Mouse (Mus musculus) spleen, postnatal 36 days (tissue): Measurements from ENCODE around the gene Fbxw8.

Experiments
- DNase-seq, 2 experiments: peaks; one replicate each; pipeline ENCODE4 v3.0.0; 2022; ENCODE audit warnings: low spot score in 2 of 2, mixed read lengths in 1 of 2

The Fbxw8 gene

DNA sequence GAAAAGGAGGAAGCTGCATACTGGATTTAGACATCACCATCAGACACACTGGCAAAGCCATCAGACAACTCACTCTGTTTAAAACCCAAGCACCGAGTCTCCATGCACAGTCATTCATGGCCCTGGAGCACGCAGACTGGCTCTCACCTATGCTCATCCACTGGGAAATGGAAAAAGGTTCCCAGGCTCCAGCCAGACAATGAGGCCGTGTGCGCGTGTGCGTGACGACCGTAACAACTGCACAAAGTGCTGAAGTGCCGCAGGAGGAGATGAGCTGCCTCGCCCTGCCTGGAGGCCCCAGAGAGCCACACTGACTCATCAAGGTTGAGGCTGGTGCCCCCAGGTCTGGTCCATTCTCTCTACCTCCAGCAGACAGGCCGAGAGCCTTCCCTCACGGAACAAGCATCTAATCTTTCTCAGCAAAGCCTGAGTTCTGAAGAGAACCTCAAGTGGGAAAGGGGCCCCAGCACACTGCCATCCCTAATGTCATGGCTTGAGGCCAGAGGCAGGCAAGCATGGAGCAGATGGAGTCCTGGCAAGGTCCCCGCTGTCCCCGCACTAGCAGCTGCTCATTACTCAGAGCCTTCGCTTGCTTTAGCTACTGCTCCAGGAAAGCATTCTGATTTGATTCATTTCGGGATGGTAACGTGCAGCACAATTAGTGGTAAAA is 47.0 kb downstream of the Fbxw8 start:
- no peak for DNase-seq

DNA sequence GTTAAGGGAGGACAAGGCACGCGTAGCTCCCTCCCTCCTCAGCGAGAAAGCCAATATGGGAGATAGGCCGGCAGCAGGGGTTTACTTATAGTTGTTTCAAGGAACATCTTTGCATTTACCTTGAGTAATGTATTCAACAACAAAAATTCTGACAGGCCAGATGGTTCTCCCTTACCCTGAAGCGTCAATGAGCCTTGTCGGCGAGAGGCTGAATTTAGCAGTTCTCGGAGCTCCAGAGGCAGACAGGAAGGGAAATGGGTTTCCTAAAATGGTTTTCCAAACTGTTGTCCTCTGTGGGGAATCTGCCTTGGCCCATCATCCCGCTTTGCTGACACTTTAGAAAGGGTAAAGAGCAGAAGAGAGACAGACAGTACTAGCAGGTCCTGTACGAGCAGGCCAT is 48.6 kb downstream of the Fbxw8 start:
- DNase-seq, result no peak

DNA sequence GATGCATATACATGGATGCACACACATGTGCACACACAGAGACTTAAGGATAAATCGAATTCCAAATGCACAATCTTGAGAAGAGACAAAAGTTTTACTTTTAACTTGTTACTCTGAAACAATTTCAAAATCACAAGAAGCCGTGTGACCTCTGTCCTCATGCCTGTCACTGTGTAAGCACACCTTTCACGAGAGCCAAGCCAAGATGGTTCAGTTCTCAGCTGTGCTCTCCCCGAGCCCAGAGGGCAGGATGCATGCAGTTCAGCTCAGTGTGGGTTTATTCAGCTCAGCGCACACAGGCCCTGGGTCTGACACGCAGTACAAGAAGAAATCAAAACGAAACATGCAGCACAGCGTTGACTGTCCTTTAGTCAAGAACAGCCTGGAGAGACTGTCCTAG is 49.7 kb downstream of the Fbxw8 start:
- no peak for DNase-seq

DNA sequence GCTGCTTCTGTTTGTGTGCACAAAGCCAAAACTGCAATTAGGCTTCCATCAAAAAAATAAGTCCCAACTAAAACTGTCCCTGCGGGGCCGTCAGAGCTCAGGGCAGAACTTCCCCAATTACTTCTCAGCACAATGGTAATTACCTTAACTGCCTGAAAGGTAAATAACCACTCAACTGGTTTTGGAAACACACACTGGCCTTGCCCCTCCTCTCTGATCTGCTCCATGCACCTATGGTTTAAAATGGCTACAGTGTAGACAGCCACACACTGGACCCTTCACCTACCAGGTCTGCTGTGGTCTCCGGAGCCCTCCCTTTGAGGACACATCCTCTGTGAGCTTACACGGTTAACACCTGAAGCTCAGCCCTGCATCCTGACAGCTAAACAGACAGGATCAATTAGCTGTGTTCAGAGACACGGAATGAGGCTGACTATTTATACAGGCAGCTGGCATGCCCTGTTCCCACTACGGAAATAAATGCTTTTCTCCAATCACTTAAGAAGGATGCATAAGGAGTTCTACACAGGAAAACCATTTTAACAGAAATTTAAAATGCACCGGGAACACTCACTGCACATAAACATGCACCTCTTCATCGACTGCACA is 55.3 kb downstream of the Fbxw8 start:
- DNase-seq, result no peak

DNA sequence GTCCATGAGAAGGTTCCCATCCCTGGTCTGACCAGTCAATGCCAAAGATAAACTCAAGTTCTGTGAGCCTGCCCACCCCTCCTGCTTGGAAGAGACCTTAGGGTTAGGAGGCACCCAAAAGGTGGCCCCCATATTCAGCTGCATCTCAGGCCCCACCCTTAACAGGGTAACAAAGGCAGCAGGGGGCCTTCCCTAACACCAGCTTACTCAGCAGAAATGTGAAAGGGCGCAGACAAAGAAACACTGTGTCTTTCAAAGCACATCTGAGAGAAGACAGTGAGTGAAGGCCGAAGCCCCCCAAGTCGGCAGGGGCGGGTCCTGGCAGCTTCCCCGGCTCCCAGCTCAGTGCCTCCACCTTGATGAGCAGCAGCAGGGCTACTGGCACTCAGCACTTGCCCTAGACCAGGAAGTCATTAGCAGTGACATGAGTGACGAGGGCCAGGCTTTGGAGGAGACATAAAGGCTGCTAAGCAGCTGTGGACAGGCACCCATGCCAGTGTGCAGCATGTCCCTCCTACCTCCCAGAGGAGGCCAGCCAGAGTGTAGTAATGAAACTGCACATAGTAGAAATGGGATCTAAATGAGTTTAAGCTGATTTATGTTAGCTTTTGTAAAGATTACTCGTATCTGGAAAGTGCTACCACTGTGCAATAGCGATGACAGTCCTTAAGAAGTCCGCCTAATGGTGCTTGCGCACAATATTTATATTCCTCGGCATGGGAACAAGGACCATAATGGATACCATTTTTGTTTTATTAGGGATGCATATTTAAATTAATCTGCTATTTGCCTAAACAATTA is 56.0 kb downstream of the Fbxw8 start:
- no peak for DNase-seq

DNA sequence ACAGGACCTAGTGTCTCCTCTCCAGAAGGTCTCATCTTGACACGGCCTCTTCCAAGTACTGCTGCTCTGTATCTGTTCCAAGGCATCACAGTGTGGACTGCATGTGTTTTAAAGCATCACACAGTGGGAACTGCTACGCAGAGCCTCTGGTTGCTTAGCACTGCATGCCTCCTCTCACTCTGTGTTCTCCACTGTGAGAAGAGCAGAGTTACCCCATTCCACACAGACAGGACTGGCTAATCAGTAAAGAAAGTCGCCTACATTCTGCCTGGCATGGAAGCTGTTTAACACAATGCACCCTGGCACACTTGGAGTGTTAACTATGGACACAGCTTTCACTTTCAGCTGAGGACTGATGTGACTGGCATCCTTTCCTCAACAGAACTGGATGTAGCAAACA is 58.9 kb downstream of the Fbxw8 start:
- DNase-seq, result no peak

DNA sequence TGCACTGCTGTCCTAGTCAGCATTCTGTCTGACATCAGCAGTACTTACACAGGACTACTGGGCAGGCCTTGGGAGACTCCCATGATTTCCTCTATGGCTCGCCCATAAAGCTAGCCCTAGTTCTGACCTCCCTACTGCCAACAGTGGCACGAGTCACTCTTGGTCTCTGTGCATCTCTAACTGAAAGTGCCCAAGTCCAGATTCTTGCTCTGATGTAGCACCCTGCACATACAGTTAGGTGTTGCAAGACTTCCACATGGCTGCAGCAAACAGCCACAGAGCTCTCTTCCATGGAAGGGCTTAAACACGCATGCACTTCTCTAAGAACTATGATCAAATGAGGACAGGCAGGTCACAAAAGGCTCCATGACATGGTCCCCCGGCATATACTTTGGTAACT is 59.4 kb downstream of the Fbxw8 start:
- no peak for DNase-seq

DNA sequence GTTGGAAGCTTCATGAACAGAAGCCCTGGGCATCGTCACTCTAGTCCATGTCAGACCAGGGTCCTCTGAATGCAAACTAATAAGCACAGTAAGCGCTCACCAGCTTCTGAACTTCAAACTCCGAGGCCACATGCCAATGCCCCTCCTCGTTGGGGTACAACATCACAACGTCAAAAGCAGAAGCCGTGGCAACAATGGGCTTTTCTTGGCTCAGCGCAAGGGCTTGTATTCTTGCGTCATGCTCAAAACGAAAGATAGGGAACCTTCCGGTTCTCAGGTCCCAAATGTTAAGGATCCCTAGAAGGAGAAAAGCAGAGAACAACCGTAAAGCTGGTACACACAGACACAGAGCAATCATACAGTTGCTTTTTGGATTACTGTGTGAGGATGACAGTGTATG is 59.8 kb downstream of the Fbxw8 start:
- DNase-seq, result no peak

DNA sequence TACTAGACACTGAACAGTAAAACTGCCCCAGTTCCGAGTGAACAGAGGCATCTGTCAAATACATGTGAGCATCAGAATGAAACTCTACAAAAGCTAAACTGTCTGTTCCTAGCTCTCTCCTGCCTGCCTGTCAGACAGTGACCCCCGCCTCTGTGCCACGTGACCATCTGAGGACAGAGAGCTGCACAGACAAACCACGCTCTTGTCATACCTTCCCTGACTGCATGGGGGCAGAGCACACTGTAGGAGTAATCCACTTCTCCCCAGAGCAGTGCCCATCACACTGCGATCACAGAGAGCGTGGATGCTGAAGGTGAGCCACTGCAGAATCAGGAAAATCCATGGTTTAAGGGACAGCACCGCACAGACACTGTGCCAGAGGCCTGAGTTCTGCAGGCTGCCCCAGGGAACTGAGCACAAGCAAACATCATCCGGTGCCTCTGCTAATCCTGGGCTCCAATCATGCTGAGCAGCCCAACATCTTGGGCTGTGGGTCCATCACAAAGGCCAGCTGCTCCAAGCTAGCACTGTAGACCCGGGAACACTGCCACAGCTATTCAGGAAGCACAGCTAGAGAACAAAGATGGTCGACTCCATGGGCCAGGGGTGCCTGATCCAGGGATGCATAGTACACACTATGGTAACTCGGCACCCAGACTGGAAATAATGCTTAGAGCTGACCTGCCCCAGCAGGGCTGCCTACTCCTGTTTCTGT is 61.8 kb downstream of the Fbxw8 start:
- no peak for DNase-seq

DNA sequence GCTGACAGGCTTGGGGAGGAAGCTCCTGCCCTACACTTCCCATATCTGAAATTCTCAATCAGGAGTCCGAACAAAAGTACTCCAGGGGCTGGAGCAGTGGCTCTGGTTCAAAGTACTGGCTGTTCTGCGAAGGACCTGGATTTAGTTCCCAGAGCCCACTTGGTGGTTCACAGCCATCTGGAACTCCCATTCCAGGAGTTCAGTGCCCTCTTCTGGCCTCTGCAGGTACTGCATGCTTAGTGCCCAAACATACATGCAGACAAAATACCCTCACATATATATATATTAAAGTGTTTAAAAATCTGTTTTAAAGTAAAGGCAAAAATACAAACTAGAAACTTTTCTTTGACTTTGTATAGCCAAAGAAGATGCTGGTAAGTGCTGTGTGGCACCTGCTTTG is 64.4 kb downstream of the Fbxw8 start:
- DNase-seq, result no peak

DNA sequence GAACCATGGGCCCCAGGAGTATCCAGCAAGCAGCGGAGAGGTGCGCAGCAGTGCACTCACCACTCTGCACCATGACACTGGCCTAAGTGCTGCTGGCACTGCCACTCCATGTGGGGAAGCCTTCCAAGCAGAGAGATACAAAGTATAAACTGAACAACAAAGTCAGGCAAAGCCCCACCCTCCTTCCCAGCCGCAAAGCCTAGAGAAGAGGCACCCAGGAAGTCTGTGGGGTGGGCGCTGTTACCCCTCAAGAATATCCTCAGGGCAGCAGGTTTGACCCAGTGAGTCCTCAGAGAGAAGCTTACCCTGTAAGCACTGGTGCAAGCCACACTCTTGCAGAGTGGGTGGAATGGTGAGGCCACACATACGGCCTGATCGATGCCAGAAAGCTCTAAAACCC is 65.2 kb downstream of the Fbxw8 start:
- DNase-seq, result no peak

DNA sequence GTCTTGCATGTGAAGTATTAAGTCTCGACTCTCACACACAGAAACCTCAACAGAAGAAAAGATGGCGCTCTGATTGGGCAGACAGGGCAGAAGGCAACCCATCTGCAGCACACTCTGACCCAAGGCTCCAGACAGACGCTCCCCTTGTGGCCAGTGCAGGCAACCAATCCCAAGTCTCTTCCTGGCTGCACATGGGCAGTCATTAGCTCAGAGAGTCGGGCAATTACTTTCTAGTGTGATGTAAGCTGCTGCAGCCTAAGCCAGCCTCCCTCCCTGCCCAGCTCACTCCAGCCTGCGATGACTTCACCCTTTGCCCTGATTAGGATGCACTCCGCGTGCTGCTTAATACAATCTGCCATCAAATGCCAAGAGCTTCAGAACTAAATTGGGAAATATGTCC is 66.2 kb downstream of the Fbxw8 start:
- no peak for DNase-seq

DNA sequence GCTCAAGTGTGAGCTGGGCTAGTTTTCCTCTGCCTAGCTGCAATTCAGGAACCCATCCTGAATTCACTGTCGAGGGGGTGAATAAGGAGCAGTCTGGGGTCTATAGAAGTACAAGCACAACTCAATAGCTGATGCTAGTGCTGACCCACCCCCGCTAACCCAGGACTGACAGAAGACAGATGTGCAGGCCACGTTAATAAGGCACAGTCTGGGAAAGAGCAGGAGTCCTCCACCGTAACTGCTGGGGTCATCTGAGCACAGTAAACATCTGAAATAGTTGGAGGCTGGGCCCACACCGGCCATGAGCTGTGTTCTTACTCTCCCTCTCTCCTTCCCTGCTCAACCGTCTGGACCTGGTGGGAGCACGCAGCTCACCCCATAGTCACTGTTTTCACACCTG is 68.3 kb downstream of the Fbxw8 start:
- no peak for DNase-seq

DNA sequence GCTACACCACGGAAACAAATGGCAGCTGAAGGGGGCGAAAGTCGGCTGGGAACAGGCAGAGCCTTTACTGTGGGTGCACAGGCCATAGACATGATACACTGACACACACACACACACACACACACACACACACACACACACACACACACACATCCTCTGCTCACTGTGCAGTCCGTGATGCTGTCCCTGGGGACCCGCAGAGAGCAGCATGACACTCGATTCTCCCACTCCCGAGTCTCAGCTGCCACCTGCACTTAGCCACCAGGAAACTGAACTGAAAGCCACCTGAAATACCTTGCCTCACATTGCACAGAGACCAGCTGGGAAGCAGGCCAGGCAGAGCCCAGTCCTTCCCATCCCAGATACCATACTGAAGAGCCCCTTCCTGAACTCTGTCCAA is 70.0 kb downstream of the Fbxw8 start:
- peak; percentile 57 to 58 for DNase-seq

DNA sequence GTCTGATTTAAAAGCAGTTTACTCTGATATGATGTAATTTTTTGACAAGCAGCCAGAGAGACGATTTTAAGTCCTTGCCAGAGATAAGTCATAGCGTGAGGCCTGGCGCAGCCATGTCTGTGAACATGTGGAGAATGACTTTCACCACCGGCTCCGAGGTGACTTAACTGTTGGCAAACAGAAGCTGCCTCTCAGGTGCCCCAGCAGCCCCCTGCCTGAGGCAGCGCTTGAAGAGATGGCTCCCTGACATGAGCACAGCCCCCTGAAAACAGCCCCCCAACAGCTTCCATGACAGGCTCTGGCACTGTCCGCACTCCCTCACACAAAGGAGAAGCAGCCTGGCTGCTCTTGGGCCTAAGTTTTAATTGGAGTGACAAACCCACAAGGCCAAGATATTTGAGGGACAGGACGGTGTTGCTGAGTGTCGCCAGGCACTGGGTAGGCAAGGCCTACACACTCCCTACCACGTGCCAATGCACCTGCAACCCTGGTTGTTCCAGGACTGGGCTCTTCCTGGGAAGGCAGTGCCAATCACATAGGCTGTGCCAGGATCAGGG is 71.0 kb downstream of the Fbxw8 start:
- no peak for DNase-seq

DNA sequence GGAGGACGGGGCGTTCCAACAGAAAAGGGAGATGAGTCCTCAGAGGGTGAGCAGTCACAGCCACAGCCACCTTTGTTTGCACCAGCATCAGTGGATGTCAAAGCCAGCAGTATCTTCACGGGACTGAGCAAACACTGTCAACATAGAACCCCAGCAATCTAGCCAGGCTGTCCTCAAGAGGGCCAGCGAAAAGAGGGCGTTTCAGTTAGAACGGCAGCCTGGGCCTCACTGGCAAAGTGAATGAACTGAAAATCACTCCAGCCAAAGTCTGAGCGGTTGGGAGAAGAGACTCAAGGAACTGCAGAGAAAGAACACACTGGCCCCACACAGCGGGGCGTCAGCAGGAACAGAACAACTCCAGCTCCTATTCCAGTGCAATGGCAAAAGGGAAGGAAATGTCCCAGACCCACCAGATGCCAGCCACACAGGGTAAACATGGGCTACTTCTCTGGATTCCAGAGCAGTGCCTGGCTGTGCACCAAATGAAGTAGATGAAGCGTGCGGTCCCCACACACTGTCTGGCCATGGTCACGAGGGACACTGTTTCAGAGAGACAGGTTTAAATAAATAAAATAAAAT is 72.1 kb downstream of the Fbxw8 start:
- DNase-seq, result no peak

DNA sequence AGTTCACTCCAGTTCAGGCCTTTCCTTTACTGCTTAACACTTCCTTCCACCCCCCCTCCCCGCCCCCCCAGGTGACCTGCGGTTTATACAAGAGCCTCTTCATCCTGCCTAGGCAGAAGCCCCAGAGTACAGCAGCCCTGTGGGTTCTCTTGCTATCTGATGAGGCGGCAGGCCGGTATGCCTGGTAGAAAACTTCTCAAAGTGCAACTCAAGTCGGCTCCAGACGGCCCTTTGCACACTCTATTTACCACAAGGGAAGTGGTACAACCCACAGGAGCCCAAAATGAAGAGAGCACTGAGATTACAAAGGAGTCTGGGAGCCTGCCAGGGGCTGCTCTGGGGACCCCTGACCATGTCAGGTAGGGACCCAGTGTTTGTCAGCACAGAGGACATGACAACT is 73.3 kb downstream of the Fbxw8 start:
- DNase-seq, result peak; percentile 56

DNA sequence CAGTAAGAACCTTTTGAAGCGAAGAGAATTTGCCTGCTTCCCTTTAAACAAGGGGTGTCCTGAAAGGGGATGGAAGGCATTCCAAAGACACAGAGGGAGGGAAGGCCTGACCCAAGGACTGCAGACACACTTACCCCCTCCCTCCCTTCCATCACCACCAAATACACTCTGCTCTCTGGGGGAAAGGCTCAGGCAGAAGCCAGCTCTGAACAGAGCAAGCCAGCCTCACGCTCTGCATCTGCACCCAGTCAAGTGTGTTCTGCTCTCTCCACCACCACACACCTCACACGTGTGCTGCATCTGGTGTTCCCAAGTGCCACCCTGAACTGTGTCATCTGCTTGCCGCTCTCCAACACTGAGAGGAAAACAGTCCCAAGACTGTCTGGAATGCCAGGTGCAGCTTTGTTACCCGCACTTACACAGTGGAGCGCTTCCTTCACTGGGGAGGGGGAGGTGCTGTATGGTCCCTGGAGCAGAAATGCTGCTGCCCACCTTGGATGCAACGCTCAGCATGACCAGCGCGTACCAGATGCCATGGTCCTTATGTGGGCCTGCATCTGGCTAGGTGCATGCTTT is 73.8 kb downstream of the Fbxw8 start:
- no peak for DNase-seq

DNA sequence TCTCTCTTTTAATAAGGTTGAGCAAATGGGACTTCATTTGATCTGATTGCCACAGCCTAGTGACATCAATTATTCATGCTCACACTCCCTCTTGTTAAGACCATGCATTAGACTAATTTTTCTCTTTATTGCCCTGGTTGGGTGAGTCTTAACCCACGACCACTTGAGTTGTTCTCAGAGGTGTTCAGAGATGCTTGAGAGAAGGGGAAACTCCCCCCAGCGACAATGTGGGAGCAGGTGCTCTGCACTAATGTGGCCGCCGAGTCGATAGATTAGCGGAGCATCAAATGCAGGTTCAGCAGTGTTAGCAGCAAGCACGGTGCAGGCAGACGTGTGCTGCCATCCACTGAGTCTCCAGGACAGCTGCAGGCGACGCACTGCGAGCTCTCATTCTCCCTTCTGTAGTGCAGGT is 75.4 kb downstream of the Fbxw8 start:
- no peak for DNase-seq

DNA sequence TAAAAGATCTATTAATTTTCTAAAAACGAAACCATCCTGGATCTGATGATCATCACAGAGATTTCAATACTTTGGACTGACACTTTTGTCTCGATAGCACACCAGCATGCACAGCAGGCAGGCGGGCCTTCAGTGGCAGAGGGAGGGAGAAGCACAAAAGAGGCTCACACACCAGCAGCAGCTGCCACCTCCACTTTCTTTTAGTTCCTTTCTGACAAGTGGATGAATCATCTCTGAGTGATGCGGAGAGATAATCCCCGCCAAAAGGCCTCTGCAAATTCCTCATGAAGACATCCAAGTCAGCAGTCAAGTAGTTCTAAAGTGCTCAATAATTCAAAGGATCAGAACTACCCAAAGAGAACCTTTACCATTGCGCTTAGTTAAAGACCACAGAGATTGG is 75.9 kb downstream of the Fbxw8 start:
- DNase-seq, result no peak

DNA sequence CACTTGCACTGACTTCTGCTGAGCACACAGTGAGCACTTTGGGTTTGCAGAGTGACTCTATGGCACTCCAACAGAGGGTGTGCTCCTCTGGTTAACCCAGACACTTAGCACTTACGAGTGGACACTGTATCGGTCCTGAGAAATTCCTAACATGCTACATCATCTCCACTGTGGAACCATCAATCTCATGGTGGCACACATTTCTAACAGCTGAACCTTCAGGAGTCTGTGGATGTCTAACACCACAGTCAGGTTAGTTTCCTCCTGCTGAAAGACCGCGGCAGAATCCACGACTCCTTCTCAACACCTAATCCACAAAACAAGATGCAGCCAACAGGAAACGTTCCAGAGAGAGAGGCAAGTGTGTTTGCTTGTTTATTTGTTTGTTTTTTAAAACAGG is 76.7 kb downstream of the Fbxw8 start:
- no peak for DNase-seq
